Mouse (Mus musculus): Measurements from ENCODE around the gene Btbd2.

- TF ChIP-seq CTCF (IDR thresholded peaks at IDR 0.05; ENCODE audit: low read depth) (peak; percentile 100), EP300 (IDR thresholded peaks at IDR 0.05; ENCODE audit: low read depth) (no peak)
Observed at GRCm38 (mm10) chr10:80684214-80684613, 27.3 kb upstream of the Btbd2 start.

Data from liver, embryonic 14.5 days (tissue).